Mouse (Mus musculus): ENCODE results near the gene Lpp. TPM values are rescaled to one million over a fixed set of nuclear protein-coding genes. Genes with fewer than 3 reads are reported as not detected.
A peak's percentile ranks its signal among the peaks of the same experiment; 100 is the strongest.
"Not testable (repeated sequence)": the region's sequence is repeated elsewhere in the genome, so short reads cannot be mapped to it uniquely, and the experiment has no call there.

The Lpp gene
- polyA plus RNA-seq, 1 experiment from 2014 or later = 79.9 TPM

DNA sequence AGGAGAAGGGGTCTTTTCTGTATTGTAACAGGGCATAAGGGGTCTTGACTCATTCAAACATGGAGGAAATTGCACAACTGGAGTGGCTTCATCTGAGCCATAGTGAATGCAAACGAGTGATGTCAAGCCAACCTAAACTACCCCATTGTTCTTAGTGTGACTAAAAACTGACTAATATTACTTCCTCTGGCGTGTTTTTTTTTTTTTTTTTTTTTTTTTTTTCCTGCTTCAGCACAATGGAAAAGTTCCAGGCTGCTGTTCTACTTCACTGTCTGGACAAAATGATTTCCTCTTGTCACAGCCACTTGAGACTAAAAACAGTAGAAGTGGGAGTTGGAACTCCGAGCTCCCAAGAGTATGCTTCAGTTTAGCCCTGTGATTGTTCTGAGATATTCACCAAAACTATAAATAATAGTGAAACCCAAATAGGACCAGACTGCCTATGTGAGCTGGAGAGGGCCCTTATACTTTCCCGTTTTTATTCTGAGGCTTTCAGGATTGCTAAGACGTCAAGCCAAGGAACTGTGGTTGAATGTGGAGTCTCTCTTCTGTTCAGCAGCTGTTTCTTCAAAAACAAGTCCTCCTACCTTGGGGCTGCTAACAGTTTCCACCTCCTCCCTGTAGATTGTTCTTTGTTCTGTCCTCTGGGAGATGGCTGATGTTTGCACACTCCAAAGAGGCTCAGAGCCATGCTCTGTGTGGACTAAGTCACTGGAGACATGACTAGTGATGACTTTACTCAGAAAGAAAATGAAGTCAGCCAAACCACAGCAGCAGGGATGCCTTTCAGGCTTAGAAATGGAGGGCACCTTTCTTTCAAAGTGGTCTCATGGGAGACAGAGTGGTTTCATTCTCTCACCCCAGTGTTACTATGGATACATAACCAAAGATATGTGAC is 617.9 kb downstream of the Lpp start:
- H3K4me1 ChIP-seq (ENCODE audit: insufficient read depth) = peaks cover 3% of the 10 kb centered on the region; the same call in 1 of the 2 replicates
- WGBS = 42% methylated on average over 5 of the region's 5 CpGs
- peak overlapping the region; percentile 51; the same call in 1 of the 2 replicates for H3K27ac ChIP-seq (ENCODE audit: low read depth)
- DNase-seq = peak; percentile 71
- no peak overlapping the region for H3K4me3 ChIP-seq (ENCODE audit: low read depth, low read length)
- peak; percentile 49; the same call in 1 of the 2 replicates for ATAC-seq (ENCODE audit: insufficient read depth)
- H3K9me3 ChIP-seq (ENCODE audit: low read depth, low read length) = no peaks in the 10 kb centered on the region
- H3K36me3 ChIP-seq (ENCODE audit: insufficient read depth) = no peaks in the 10 kb centered on the region
- H3K4me2 ChIP-seq = no peak overlapping the region
- H3K27me3 ChIP-seq (ENCODE audit: insufficient read depth, low read length) = no peaks in the 10 kb centered on the region
- H3K9ac ChIP-seq = no peak overlapping the region
- no peak for TF ChIP-seq CTCF (IDR thresholded peaks at IDR 0.05; ENCODE audit: low read depth)

GRCm38 (mm10) chr16:25012938-25013337 is 619.6 kb downstream of the Lpp start:
- no peak overlapping the region for H3K4me3 ChIP-seq (ENCODE audit: low read depth, low read length)
- DNase-seq = no peak
- H3K36me3 ChIP-seq (ENCODE audit: insufficient read depth) = no peaks in the 10 kb centered on the region
- H3K9me3 ChIP-seq (ENCODE audit: low read depth, low read length) = no peaks in the 10 kb centered on the region
- no peak overlapping the region for H3K9ac ChIP-seq
- no peak for ATAC-seq (ENCODE audit: insufficient read depth)
- no peaks in the 10 kb centered on the region for H3K27me3 ChIP-seq (ENCODE audit: insufficient read depth, low read length)
- WGBS = 84% methylated on average over 3 of the region's 3 CpGs
- peaks cover 3% of the 10 kb centered on the region; the same call in 1 of the 2 replicates for H3K4me1 ChIP-seq (ENCODE audit: insufficient read depth)
- TF ChIP-seq CTCF (IDR thresholded peaks at IDR 0.05; ENCODE audit: low read depth) = no peak
- no peak overlapping the region for H3K27ac ChIP-seq (ENCODE audit: low read depth)
- H3K4me2 ChIP-seq = no peak overlapping the region

GRCm38 (mm10) chr16:25016261-25016836 is 623.0 kb downstream of the Lpp start:
- no peak overlapping the region for H3K4me3 ChIP-seq (ENCODE audit: low read depth, low read length)
- no peak overlapping the region for H3K9ac ChIP-seq
- 63% methylated on average over 4 of the region's 4 CpGs for WGBS
- H3K27ac ChIP-seq (ENCODE audit: low read depth) = no peak overlapping the region
- no peak for TF ChIP-seq CTCF (IDR thresholded peaks at IDR 0.05; ENCODE audit: low read depth)
- no peak overlapping the region for H3K4me2 ChIP-seq
- H3K9me3 ChIP-seq (ENCODE audit: low read depth, low read length) = no peaks in the 10 kb centered on the region
- peak; percentile 13 for DNase-seq
- H3K36me3 ChIP-seq (ENCODE audit: insufficient read depth) = no peaks in the 10 kb centered on the region
- H3K27me3 ChIP-seq (ENCODE audit: insufficient read depth, low read length) = no peaks in the 10 kb centered on the region
- peaks cover under 1% of the 10 kb centered on the region; the same call in 1 of the 2 replicates for H3K4me1 ChIP-seq (ENCODE audit: insufficient read depth)
- ATAC-seq (ENCODE audit: insufficient read depth) = no peak

DNA sequence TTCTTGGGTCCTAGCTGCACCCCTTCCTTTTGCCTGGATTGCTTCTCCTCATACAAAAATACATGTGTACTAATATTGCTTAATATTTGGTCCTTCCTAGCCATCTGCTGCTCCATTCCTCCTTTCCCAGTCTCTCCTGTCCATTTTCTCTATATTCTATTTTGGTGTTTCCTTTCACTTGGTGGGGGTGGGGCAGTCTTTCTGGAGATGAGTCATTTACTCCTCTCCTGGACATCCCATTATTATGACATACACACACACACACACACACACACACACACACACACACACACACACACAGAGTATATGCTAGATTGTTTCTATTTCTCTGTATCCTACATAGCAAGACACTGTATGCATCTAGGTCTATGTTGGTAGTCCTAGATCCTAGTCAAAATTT is 623.7 kb downstream of the Lpp start:
- H3K4me2 ChIP-seq = no peak overlapping the region
- H3K27me3 ChIP-seq (ENCODE audit: insufficient read depth, low read length) = no peaks in the 10 kb centered on the region
- no peak overlapping the region for H3K4me3 ChIP-seq (ENCODE audit: low read depth, low read length)
- no peak overlapping the region for H3K27ac ChIP-seq (ENCODE audit: low read depth)
- no peak for TF ChIP-seq CTCF (IDR thresholded peaks at IDR 0.05; ENCODE audit: low read depth)
- H3K36me3 ChIP-seq (ENCODE audit: insufficient read depth) = no peaks in the 10 kb centered on the region
- DNase-seq (no peak), ATAC-seq (ENCODE audit: insufficient read depth) (no peak)
- H3K9ac ChIP-seq = no peak overlapping the region
- no peaks in the 10 kb centered on the region for H3K9me3 ChIP-seq (ENCODE audit: low read depth, low read length)
- no peaks in the 10 kb centered on the region for H3K4me1 ChIP-seq (ENCODE audit: insufficient read depth)

DNA sequence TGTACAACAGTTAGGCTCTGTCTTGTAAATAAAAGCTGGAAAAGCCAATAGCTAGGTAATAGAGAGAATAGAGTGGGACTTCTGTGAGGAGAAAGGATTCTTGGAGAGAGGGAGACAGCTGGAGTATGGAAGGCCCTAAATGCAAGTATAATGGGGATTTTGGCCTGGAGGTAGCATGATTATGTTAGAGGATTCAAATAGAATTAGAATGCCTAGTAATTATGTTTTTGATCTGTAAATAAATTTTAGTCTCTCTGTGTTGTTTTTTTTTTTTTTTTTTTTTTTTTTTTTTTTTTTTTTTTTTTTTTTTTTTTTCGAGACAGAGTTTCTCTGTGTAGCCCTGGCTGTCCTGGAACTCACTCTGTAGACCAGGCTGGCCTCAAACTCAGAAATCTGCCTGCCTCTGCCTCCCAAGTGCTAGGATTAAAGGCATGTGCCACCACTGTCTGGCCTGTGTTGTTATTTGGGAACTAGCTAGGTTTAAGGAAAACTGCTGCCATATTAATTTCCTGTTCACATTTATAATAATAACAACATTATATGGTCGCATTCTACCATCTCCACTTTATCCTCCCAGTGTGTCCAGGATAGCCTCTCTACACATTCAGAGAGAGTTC is 628.5 kb downstream of the Lpp start:
- H3K4me1 ChIP-seq (ENCODE audit: insufficient read depth); H3K9me3 ChIP-seq (ENCODE audit: low read depth, low read length); ATAC-seq (ENCODE audit: insufficient read depth); H3K27ac ChIP-seq (ENCODE audit: low read depth); H3K36me3 ChIP-seq (ENCODE audit: insufficient read depth); H3K4me2 ChIP-seq; H3K9ac ChIP-seq; H3K4me3 ChIP-seq (ENCODE audit: low read depth, low read length); H3K27me3 ChIP-seq (ENCODE audit: insufficient read depth, low read length); DNase-seq: not testable (repeated sequence)
- WGBS = 52% methylated on average over 2 of the region's 2 CpGs

- no peak overlapping the region for H3K4me3 ChIP-seq (ENCODE audit: low read depth, low read length)
- no peak overlapping the region for H3K9ac ChIP-seq
- H3K4me1 ChIP-seq (ENCODE audit: insufficient read depth) = no peaks in the 10 kb centered on the region
- H3K36me3 ChIP-seq (ENCODE audit: insufficient read depth) = no peaks in the 10 kb centered on the region
- TF ChIP-seq CTCF (IDR thresholded peaks at IDR 0.05; ENCODE audit: low read depth) = no peak
- no peak for ATAC-seq (ENCODE audit: insufficient read depth)
- no peaks in the 10 kb centered on the region for H3K9me3 ChIP-seq (ENCODE audit: low read depth, low read length)
- H3K27ac ChIP-seq (ENCODE audit: low read depth) = no peak overlapping the region
- H3K27me3 ChIP-seq (ENCODE audit: insufficient read depth, low read length) = no peaks in the 10 kb centered on the region
- H3K4me2 ChIP-seq = no peak overlapping the region
- no peak for DNase-seq
- WGBS = 88% methylated on average over 3 of the region's 3 CpGs
Measured at GRCm38 (mm10) chr16:25024591-25024990, 631.3 kb downstream of the Lpp start.

- 70% methylated on average over 1 of the region's 1 CpGs for WGBS
- no peak overlapping the region for H3K4me2 ChIP-seq
- TF ChIP-seq CTCF (IDR thresholded peaks at IDR 0.05; ENCODE audit: low read depth) = no peak
- H3K36me3 ChIP-seq (ENCODE audit: insufficient read depth) = no peaks in the 10 kb centered on the region
- ATAC-seq (ENCODE audit: insufficient read depth) (peak; percentile 49; the same call in 1 of the 2 replicates), DNase-seq (peak; percentile 83)
- H3K9ac ChIP-seq = no peak overlapping the region
- H3K4me3 ChIP-seq (ENCODE audit: low read depth, low read length) = no peak overlapping the region
- H3K27ac ChIP-seq (ENCODE audit: low read depth) = no peak overlapping the region
- H3K27me3 ChIP-seq (ENCODE audit: insufficient read depth, low read length) = no peaks in the 10 kb centered on the region
- H3K9me3 ChIP-seq (ENCODE audit: low read depth, low read length) = no peaks in the 10 kb centered on the region
- H3K4me1 ChIP-seq (ENCODE audit: insufficient read depth) = no peaks in the 10 kb centered on the region
Measured at GRCm38 (mm10) chr16:25026191-25026590, 632.9 kb downstream of the Lpp start.
